Mouse (Mus musculus) frontal cortex, postnatal 14 days (tissue): ENCODE measurements at regions not wholly inside any gene's neighbourhood (a gene's known extent, or its start where the extent isn't known, plus 50 kb on each side); places are given as distances from the start of the nearest gene placed in this dataset.

ENCODE experiments used
- DNase-seq, 2 experiments: peaks; one replicate each; pipeline ENCODE4 v3.0.0; 2022; ENCODE audit warnings: low spot score in 2 of 2

- DNase-seq: no peak
Observed at GRCm38 (mm10) chr8:100796628-100797027, 1380.4 kb upstream of the Cdh8 start.

- no peak for DNase-seq
Observed at GRCm38 (mm10) chr8:100793951-100794350, 1377.7 kb upstream of the Cdh8 start.

GRCm38 (mm10) chr8:100790592-100791141, 1374.4 kb upstream of the Cdh8 start:
- DNase-seq: no peak

- DNase-seq: no peak
Observed at GRCm38 (mm10) chr8:100788132-100788531, 1371.9 kb upstream of the Cdh8 start.

DNA sequence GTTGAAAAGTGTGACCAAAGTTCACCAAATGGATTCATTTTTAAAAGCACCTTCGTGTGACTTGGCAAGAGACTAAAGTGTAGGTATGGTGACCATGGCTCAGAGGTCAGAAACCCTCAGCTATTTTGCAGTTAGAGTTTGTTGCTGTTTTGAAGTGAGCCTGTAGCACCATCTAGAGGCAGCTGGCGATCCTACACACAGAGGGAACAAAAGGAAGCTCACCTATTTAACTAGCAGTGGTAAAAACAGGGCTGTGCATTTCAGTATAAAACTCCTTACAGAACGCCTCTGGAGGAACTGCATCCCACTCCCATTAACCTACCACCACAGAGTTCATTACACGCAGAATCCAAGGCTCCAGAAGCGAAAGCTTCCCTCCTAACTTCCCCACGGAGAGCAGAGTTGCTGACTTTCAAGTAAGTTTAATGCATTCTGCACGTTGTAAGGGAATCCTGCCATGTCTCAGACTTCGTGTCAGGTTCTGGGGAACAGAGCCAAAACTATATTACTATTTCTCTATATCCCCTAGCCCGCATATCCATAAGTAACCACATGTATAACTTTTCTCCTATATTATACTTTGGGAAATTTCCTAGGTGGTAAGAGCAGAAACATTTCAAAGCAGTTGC, 1356.6 kb upstream of the Cdh8 start:
- DNase-seq: peak; percentile 18 to 70

GRCm38 (mm10) chr8:100769617-100770016, 1353.3 kb upstream of the Cdh8 start:
- no peak for DNase-seq

GRCm38 (mm10) chr8:100733927-100734326, 1317.7 kb upstream of the Cdh8 start:
- no peak for DNase-seq

DNA sequence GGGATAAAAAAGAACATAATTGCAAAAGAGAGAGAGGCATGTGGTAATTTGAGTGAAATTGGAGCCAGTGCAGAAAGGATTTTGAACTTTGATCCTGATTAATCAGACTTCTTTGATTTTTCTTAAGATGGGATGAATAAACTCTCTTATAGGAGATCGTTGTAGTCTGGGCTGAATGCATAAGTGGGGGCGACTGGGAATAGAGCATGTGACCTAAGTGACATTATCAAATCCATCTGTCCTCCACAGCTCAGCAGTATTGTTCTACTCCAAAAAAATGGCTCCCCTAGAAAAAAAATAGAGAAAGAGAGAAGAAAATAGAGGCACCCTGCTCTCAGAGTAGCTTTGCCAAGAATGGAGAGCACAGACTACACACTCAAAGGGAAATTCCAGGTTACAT, 1286.1 kb upstream of the Cdh8 start:
- no peak for DNase-seq

GRCm38 (mm10) chr8:100695043-100695442, 1278.8 kb upstream of the Cdh8 start:
- no peak for DNase-seq

GRCm38 (mm10) chr8:100678580-100678979, 1262.3 kb upstream of the Cdh8 start:
- DNase-seq: no peak
